Mouse (Mus musculus): ENCODE measurements around the gene Il6. TPM values are rescaled to one million over a fixed set of nuclear protein-coding genes. Genes with fewer than 3 reads are reported as not detected.

Gene Il6
- polyA plus RNA-seq, 1 experiment from 2014 or later = not detected

Other genes with a start within 250 kb of the Il6 start
- gene Tyms, start 60.5 kb downstream of the Il6 start, polyA plus RNA-seq (2014; fragmentation: Nextera tagmentation; extraction: Ambion mirVana) = 259 and 272 TPM in 2 replicates
- 0.19 and 0.34 TPM in 2 replicates for gene Garem2, start 92.0 kb downstream of the Il6 start, polyA plus RNA-seq (2014; fragmentation: Nextera tagmentation; extraction: Ambion mirVana)
- not detected in 2 replicates for gene 3110082J24Rik, start 93.0 kb downstream of the Il6 start, polyA plus RNA-seq (2014; fragmentation: Nextera tagmentation; extraction: Ambion mirVana)
- gene Hadha, start 142.0 kb downstream of the Il6 start, polyA plus RNA-seq (2014; fragmentation: Nextera tagmentation; extraction: Ambion mirVana) = 116 and 118 TPM in 2 replicates
- gene Hadhb, start 142.1 kb downstream of the Il6 start, polyA plus RNA-seq (2014; fragmentation: Nextera tagmentation; extraction: Ambion mirVana) = 134 and 164 TPM in 2 replicates
- gene Adgrf3, start 192.6 kb downstream of the Il6 start, polyA plus RNA-seq (2014; fragmentation: Nextera tagmentation; extraction: Ambion mirVana) = 0.59 and 0.81 TPM in 2 replicates
- gene Selenoi, start 219.5 kb downstream of the Il6 start, polyA plus RNA-seq (2014; fragmentation: Nextera tagmentation; extraction: Ambion mirVana) = 23.9 and 24.4 TPM in 2 replicates

Measured in stomach, embryonic 14.5 days (tissue).